Mouse (Mus musculus) hindbrain, embryonic 13.5 days (tissue): ENCODE results near the gene Tox3. TPM values are rescaled to one million over a fixed set of nuclear protein-coding genes. Genes with fewer than 3 reads are reported as not detected.

Source experiments
- ATAC-seq: fragments of 200-750 bp; cut with Nextera tagmentation; 2 replicates; pipeline ENCODE4 v1.8.0; 2017; ENCODE audit warnings: moderate TSS enrichment; ENCODE audit not compliant: low FRiP score
- H3K27ac ChIP-seq: fragments of 300-500 bp; sonication (generic); 2 replicates; pipeline ENCODE4 v1.5.1; 2015; ENCODE audit warnings: inconsistent platforms, mild to moderate bottlenecking, moderate library complexity
- H3K27me3 ChIP-seq: fragments of 300-500 bp; sonication (generic); 2 replicates; pipeline ENCODE4 v1.6.1; 2015; ENCODE audit warnings: mild to moderate bottlenecking, inconsistent platforms
- H3K36me3 ChIP-seq: fragments of 300-500 bp; sonication (generic); 2 replicates; pipeline ENCODE4 v1.6.1; 2015; ENCODE audit warnings: mild to moderate bottlenecking, inconsistent platforms
- H3K4me1 ChIP-seq: fragments of 300-500 bp; sonication (generic); replicated peaks from 2 replicates; pipeline ENCODE4 v1.6.1; 2015; ENCODE audit warnings: inconsistent platforms
- H3K4me2 ChIP-seq: fragments of 300-500 bp; sonication (generic); 2 replicates; pipeline ENCODE4 v1.6.1; 2015; ENCODE audit warnings: inconsistent platforms, mild to moderate bottlenecking, moderate library complexity
- H3K4me3 ChIP-seq: fragments of 300-500 bp; sonication (generic); 2 replicates; pipeline ENCODE4 v1.5.1; 2015; ENCODE audit warnings: mild to moderate bottlenecking, inconsistent platforms
- H3K9ac ChIP-seq: fragments of 300-500 bp; sonication (generic); 2 replicates; pipeline ENCODE4 v1.6.1; 2015; ENCODE audit warnings: mild to moderate bottlenecking, inconsistent platforms
- H3K9me3 ChIP-seq: fragments of 300-500 bp; sonication (generic); 2 replicates; pipeline ENCODE4 v1.6.1; 2016; ENCODE audit warnings: inconsistent platforms
- WGBS: fragments of 180-500 bp; shearing (Covaris S2); methylation state at CpG from one replicate; pipeline ENCODE4 v1.1.7; 2015; 5-methylcytosine and 5-hydroxymethylcytosine counted together
- polyA plus RNA-seq: library from polyadenylated mRNA; unstranded; fragments of >200 nt; fragmentation: Nextera tagmentation; extraction: Ambion mirVana; gene quantifications from 2 replicates; pipeline ENCODE4 v1.2.1, GENCODE M21; 2015

Tox3 gene
- polyA plus RNA-seq, 1 experiment from 2014 or later: 23.6 TPM

GRCm38 (mm10) chr8:90352991-90353390, 4.8 kb upstream of the Tox3 start:
- peaks cover 28% of the 10 kb centered on the region for H3K4me1 ChIP-seq

GRCm38 (mm10) chr8:90349709-90350562, 1.8 kb upstream of the Tox3 start:
- 18% methylated on average over 13 of the region's 13 CpGs for WGBS
- Histone ChIP-seq H3K9ac (no peak overlapping the region), H3K36me3 (no peaks in the 10 kb centered on the region), H3K27me3 (no peaks in the 10 kb centered on the region), H3K9me3 (no peaks in the 10 kb centered on the region), H3K4me3 (no peak overlapping the region), H3K4me1 (peaks cover 52% of the 10 kb centered on the region), H3K27ac (no peak overlapping the region), H3K4me2 (no peak overlapping the region)
- ATAC-seq: no peak

More at GRCm38 (mm10) chr8:90352991-90353390, 4.8 kb upstream of the Tox3 start:
- no peak overlapping the region for H3K27ac ChIP-seq
- no peaks in the 10 kb centered on the region for H3K36me3 ChIP-seq
- ATAC-seq: no peak
- no peak overlapping the region for H3K9ac ChIP-seq
- WGBS: 57% methylated on average over 2 of the region's 2 CpGs
- no peaks in the 10 kb centered on the region for H3K9me3 ChIP-seq
- H3K27me3 ChIP-seq: no peaks in the 10 kb centered on the region
- no peak overlapping the region for H3K4me2 ChIP-seq
- no peak overlapping the region for H3K4me3 ChIP-seq

DNA sequence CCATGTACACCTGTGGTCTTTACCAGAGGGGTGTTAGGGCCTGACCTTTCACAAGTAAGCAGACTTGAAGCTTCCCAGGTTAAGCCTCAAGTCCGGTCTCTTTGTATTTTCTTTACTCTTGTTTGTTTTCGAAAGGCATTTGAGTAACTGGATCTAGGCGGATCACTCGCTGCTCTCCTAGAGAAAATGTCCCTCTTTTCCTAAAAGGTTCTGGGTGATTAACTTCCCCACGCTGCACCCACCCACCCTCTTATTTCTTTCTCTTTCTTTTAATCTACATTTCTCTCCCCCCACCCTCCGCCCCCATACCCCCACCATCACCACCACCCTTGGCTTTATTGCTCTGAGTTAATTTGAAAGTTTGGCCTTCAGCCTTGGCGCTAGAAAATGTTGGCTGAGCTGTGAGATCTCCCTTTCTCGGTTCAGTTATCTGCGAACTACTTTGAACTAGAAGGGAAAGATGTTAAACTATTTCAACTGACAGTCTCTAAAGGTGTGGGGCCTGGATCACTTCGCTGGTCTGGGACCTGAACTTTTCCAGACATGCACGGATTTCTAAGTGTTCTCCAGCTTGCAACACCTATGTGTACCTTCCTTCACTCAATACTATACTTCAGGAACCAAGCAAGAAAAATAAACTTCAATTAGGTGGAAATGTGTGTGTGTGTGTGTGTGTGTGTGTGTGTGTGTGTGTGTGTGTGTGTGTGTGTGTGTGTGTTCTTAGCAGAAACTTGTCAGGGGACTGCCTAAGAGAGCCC, 962 bp upstream of the Tox3 start:
- H3K4me2 ChIP-seq: peak overlapping the region; percentile 72
- H3K9ac ChIP-seq: peak overlapping the region; percentile 97
- H3K27me3 ChIP-seq: no peaks in the 10 kb centered on the region
- no peaks in the 10 kb centered on the region for H3K36me3 ChIP-seq
- peak overlapping the region; percentile 83 for H3K4me3 ChIP-seq
- no peak for ATAC-seq
- peaks cover 50% of the 10 kb centered on the region for H3K4me1 ChIP-seq
- peak overlapping the region; percentile 97 for H3K27ac ChIP-seq
- 19% methylated on average over 11 of the region's 11 CpGs for WGBS
- H3K9me3 ChIP-seq: no peaks in the 10 kb centered on the region

- Histone ChIP-seq H3K27me3 (no peaks in the 10 kb centered on the region), H3K9me3 (no peaks in the 10 kb centered on the region), H3K9ac (peak overlapping the region; percentile 97), H3K4me3 (peak overlapping the region; percentile 83), H3K36me3 (no peaks in the 10 kb centered on the region), H3K27ac (peak overlapping the region; percentile 97), H3K4me2 (peak overlapping the region; percentile 72), H3K4me1 (peaks cover 45% of the 10 kb centered on the region)
- ATAC-seq: peak; percentile 45
- under 1% methylated on average over 50 of the region's 66 CpGs for WGBS
Observed at GRCm38 (mm10) chr8:90347581-90348177, 464 bp downstream of the Tox3 start.

DNA sequence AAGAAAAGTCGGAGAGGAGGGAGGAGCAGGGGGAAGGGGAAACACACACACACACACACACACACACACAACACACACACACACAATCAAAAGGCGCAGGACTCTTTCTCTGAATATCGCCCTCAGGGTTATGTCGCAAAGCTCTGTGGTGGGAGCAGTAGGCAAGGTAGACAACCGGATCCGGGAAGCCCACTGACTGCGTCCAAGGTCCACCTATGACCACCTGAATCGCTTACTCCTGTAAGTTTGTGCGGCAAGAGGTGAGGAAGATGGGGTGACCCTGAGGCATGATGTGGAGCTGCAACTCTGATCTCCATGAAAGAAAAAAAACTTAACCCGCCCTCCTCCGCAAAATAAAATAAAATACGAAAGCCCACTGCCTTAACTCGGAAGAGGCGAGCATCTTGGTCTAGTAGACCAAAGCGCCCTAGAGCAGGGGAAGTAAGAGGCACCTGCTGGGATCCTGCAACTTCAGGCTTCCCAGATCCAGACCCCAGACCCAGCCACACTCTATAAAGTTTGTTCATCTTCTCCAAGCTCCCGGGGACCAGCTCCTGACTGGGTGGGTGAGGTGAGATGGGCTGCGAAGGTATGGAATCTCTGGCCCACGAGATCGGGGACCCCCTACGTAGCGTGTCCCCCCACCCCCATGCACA, 1.1 kb downstream of the Tox3 start:
- H3K4me3 ChIP-seq: peak overlapping the region; percentile 83
- peak overlapping the region; percentile 97 for H3K9ac ChIP-seq
- no peaks in the 10 kb centered on the region for H3K36me3 ChIP-seq
- no peak for ATAC-seq
- peak overlapping the region; percentile 72 for H3K4me2 ChIP-seq
- peaks cover 45% of the 10 kb centered on the region for H3K4me1 ChIP-seq
- WGBS: under 1% methylated on average over 21 of the region's 21 CpGs
- H3K27me3 ChIP-seq: no peaks in the 10 kb centered on the region
- no peaks in the 10 kb centered on the region for H3K9me3 ChIP-seq
- peak overlapping the region; percentile 97 for H3K27ac ChIP-seq

- H3K4me1 ChIP-seq: peaks cover 45% of the 10 kb centered on the region
- ATAC-seq: no peak
Observed at GRCm38 (mm10) chr8:90346138-90346879, 1.8 kb downstream of the Tox3 start.

DNA sequence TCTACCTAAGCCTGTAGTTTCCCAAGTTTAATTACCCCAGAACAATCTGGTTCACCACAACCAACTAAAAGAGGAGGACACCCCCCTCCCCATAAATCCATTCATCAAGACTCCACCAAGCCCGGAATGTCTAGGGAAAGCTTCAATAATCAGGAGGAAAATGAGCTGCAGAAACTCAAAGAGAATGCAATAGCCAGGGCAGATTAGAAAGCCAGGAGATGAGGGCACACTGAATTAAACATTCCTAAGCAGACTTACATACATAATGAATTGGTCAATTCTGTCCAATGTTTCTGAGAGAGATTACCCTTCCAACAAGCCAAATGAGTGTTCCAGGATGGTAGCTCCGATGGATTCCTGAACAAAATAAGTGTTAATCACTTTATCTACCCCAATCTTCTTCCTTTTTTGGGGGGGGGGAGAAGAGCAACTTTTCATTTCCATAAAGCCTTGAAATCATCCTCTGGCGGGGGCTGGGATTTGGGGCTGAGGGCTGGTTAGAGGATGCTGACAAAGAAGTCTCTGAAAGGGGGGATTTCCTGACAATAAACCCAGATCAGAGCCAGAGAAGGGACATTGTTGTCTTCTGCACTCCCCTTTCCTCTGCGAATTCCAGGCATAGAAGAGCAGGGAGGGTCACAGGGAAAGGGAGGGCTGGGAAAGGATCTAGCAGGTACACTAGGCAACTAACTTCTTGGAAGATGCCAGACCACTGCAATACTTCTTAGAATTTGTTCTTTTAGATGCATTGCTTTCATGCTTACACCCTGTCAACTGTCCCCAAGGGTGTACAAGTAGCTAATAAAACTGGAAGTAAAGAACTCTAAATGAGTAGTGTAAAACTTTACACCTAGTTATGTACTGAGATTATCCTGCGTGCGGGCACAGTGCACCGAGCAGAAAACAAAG, 17.5 kb downstream of the Tox3 start:
- WGBS: 60% methylated on average over 7 of the region's 7 CpGs
- ATAC-seq: no peak
- no peaks in the 10 kb centered on the region for H3K27me3 ChIP-seq
- H3K36me3 ChIP-seq: peaks cover 19% of the 10 kb centered on the region
- no peaks in the 10 kb centered on the region for H3K9me3 ChIP-seq
- H3K9ac ChIP-seq: no peak overlapping the region
- H3K4me1 ChIP-seq: peaks cover 32% of the 10 kb centered on the region
- no peak overlapping the region for H3K4me3 ChIP-seq
- peak overlapping the region; percentile 60 for H3K27ac ChIP-seq
- no peak overlapping the region for H3K4me2 ChIP-seq

More at GRCm38 (mm10) chr8:90346138-90346879, 1.8 kb downstream of the Tox3 start:
- H3K4me3 ChIP-seq: peak overlapping the region; percentile 83
- WGBS: 12% methylated on average over 13 of the region's 13 CpGs
- peak overlapping the region; percentile 72 for H3K4me2 ChIP-seq
- H3K27ac ChIP-seq: peak overlapping the region; percentile 97
- H3K36me3 ChIP-seq: no peaks in the 10 kb centered on the region
- no peaks in the 10 kb centered on the region for H3K27me3 ChIP-seq
- peak overlapping the region; percentile 97 for H3K9ac ChIP-seq
- H3K9me3 ChIP-seq: no peaks in the 10 kb centered on the region

DNA sequence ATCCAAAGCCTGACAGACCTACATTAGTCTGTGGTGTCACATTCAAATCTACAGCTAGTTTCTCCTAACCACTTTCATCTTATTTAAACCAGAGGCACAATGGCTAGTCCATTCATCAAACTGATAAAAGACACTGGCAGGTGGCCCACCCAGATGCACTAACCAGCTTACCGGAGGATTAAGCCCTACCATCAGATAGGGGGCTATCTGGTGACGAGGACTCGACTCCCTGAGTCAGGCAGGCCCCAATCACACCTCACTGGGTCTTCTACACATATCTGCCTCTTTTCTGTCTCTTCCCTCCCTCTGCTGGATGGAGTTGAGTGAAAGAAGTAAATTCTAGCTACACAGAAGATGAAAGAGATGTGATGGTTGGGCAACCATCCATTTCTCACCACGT, 24.3 kb downstream of the Tox3 start:
- Histone ChIP-seq H3K9me3 (no peaks in the 10 kb centered on the region), H3K4me1 (peaks cover 39% of the 10 kb centered on the region), H3K4me2 (no peak overlapping the region), H3K27me3 (no peaks in the 10 kb centered on the region), H3K27ac (peak overlapping the region; percentile 48; the same call in 1 of the 2 replicates), H3K4me3 (no peak overlapping the region), H3K9ac (no peak overlapping the region), H3K36me3 (peaks cover under 1% of the 10 kb centered on the region; the same call in 1 of the 2 replicates)
- 30% methylated on average over 4 of the region's 4 CpGs for WGBS
- ATAC-seq: no peak

DNA sequence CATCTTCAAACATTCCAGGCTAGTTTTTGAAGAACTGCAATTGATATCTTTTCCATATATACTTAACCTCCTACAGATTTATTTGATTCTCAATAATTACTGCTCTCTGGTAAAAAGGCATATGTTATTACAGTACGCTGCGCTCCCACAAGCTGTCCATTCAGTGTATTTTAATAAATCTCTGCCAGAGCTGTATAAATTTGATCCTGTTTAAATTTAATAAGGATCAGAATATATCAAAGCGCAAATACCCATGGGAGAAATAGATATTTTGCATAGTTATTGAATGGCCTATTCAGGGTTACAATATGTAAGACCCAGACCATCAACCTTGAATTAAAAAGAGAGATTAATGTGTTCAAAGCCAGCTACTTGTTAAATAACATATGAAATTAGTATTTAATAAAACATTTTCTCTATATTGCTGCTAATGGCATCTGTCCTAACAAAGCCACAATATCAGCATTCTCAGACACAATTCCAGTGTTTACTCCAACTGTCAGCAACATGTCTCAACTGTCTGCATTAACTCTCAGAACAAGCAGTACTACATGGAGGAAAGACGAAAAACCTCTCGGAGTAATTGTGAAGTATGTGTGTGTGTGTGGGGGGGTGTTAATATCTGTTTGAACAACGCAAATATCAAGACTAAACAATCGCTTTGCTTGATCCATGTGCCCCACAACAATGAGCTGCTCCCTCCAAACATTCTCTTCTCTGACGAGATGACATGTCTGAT, 25.3 kb downstream of the Tox3 start:
- Histone ChIP-seq H3K9me3 (no peaks in the 10 kb centered on the region), H3K4me3 (no peak overlapping the region), H3K27ac (no peak overlapping the region), H3K4me1 (peaks cover 39% of the 10 kb centered on the region), H3K9ac (no peak overlapping the region), H3K4me2 (no peak overlapping the region), H3K36me3 (peaks cover 4% of the 10 kb centered on the region), H3K27me3 (no peaks in the 10 kb centered on the region)
- ATAC-seq: no peak
- 61% methylated on average over 8 of the region's 8 CpGs for WGBS

DNA sequence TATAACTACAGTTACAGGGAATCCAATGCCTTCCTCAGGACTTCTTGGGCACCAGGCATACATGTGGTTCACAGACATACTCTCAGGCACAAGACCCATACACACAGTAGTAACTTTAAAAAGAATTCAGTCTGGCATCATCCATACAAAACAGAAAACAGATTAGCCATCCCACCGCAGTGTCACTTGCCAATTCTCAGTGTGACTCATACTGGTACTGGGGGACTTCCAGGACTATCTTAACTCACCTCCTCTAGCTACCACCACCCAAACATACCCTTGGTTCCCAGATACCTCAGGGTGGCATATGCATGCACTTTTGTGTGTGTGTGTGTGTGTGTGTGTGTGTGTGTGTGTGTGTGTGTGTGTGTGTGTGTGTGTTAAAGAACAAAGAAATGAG, 26.9 kb downstream of the Tox3 start:
- Histone ChIP-seq H3K27me3 (no peaks in the 10 kb centered on the region), H3K4me2 (no peak overlapping the region), H3K4me3 (no peak overlapping the region), H3K27ac (no peak overlapping the region), H3K4me1 (peaks cover 44% of the 10 kb centered on the region), H3K36me3 (peaks cover 7% of the 10 kb centered on the region), H3K9ac (no peak overlapping the region), H3K9me3 (no peaks in the 10 kb centered on the region)
- ATAC-seq: no peak
- 100% methylated on average over 1 of the region's 1 CpGs for WGBS
